Mouse (Mus musculus) brain, embryonic 14.5 days (tissue): ENCODE measurements around the gene Slc37a3.

ENCODE experiments used
- CTCF ChIP-seq: fragments of 200-500 bp; IDR thresholded peaks from 2 replicates; pipeline ENCODE4 v1.5.1; 2012; ENCODE audit warnings: inconsistent platforms, mild to moderate bottlenecking, moderate library complexity, borderline replicate concordance; ENCODE audit not compliant: insufficient read depth, insufficient read length; ENCODE audit errors: extremely low read depth
- POLR2A ChIP-seq: fragments of 200-500 bp; IDR thresholded peaks from 2 replicates; pipeline ENCODE4 v1.6.1; 2012; ENCODE audit warnings: mild to moderate bottlenecking, inconsistent platforms, borderline replicate concordance; ENCODE audit not compliant: poor library complexity, insufficient read depth, insufficient read length, severe bottlenecking; ENCODE audit errors: extremely low read depth

DNA sequence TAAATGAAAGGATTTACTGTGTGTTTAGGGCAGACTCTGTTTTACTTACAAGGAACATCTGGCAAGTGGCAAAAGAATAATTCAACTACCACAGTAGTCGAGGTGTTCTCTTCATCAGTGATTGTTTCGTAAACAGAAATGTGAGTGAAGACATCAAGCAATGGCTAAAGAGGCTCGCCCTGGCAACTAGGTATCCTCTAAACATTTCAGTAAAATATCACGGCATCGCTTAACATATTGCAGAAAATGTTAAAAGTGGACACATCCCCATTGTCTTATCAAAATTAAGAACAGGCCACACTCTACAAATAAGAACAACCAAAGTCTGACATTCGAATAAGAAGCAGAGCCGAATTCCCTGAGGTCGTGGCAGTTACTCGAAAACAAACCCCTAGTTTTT lies 700 bp downstream of the Slc37a3 start:
- no peak for TF ChIP-seq CTCF
- no peak for TF ChIP-seq POLR2A
